Mouse (Mus musculus) heart, postnatal 14 days (tissue): ENCODE measurements around the gene 1700025G04Rik. TPM values are rescaled to one million over a fixed set of nuclear protein-coding genes. Genes with fewer than 3 reads are reported as not detected.

Experiments
- DNase-seq, 2 experiments: peaks; one replicate each; pipeline ENCODE4 v3.0.0; 2021 to 2022
- intact Hi-C: fragments of 180-260 bp; cut with DNase I; formaldehyde crosslinking; loops from one replicate; pipeline ENCODE4 v1.15.1; 2025
- total RNA-seq, 2 experiments: library from RNA; stranded (reverse); gene quantifications; 2 replicates each; pipeline ENCODE4 v1.2.3; 2021

Gene 1700025G04Rik
- total RNA-seq, 2 experiments from 2014 or later: 41.5 to 44.4 TPM

GRCm38 (mm10) chr1:152080244-152080643 is 9.7 kb downstream of the 1700025G04Rik start:
- DNase-seq: no peak
- intact Hi-C loops: no loop called here

GRCm38 (mm10) chr1:152077171-152077715 is 12.7 kb downstream of the 1700025G04Rik start:
- intact Hi-C loops: no loop called here
- DNase-seq: no peak

GRCm38 (mm10) chr1:152076222-152076845 is 13.6 kb downstream of the 1700025G04Rik start:
- intact Hi-C loops: no loop called here
- no peak for DNase-seq

- DNase-seq: no peak
- intact Hi-C loops: no loop called here
These were observed 14.2 kb downstream of the 1700025G04Rik start for GRCm38 (mm10) chr1:152075725-152076124.

GRCm38 (mm10) chr1:152070441-152070840 is 19.5 kb downstream of the 1700025G04Rik start:
- intact Hi-C loops: no loop called here
- no peak for DNase-seq

- intact Hi-C loops: no loop called here
- no peak for DNase-seq
These were observed 20.2 kb downstream of the 1700025G04Rik start for GRCm38 (mm10) chr1:152069745-152070144.

- intact Hi-C loops: no loop called here
- no peak for DNase-seq
These were observed 22.0 kb downstream of the 1700025G04Rik start for GRCm38 (mm10) chr1:152067919-152068318.

DNA sequence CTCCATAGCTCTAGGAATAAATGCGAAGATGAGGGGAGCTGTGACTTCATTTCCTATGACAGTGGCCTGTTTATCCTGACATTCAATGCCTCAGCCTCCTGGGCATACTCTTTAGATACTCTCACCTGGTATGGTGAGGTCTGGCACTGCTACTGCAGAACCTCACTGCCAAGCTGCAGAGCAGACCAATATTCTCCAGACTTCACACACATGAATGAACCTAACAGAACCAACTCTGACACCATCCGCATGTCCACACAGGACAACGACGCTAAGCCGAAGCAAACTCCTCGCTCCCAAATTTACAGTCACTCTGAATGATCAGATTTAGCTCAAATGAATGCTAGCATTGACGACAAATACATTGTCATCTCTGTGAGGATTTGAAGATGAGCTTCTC is 24.4 kb downstream of the 1700025G04Rik start:
- no peak for DNase-seq
- intact Hi-C loops: no loop called here

DNA sequence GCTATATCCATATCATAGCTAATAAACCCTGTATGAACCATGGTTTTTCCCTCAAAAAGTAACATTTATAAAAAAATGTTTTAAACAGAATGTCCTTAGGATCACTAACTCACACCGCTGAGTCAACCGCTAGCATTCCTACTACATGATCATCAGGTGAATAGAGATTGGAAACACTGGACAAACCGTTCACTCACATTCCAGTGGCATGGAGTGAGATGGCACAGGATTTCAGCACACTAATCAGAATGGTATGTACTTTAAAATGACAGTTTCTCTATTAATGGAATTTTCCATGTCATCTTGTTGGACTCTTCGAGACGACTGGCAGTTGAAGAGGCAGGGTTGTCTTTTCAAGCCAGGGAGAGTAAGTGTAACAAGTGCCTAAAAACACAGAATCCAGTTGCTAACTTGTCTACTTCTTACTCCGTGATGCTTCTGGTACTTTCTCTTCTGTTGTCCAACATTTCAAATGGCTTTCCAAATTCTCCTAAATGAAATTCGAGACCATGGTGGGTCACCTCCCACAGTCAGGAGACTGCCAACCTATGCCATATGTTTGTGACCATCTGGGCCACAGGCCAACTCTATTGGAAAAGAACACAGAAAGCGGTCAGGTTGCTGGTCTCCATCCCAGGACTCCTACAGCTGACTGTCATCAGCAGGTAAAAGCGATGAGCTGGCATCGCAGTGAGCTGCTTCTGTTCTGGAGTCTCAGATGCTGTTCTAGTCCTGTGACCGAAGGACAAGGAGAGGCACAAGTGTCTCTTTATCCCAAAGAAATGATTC is 26.4 kb downstream of the 1700025G04Rik start:
- intact Hi-C loops: no loop called here
- DNase-seq: no peak

- intact Hi-C loops: no loop called here
- no peak for DNase-seq
These were observed 28.2 kb downstream of the 1700025G04Rik start for GRCm38 (mm10) chr1:152061745-152062144.

DNA sequence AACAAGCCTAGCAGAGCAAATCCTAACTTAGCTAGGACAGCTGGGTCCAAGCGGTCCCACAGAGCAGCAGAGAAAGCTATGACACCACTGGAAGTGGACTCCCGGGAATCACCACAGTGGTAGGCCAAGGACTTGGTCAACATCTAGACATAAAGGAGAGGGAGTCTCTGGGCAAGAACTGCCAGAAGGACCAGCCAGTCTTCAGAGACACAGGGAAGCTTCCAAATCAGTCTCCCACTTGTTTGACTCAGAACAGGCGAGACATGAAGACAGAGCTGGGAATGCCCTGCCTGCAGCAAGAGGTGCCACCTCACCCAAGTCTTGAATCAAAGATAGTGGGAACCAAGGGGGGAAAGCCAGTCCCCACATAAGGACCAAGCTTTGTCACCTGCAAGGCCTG is 29.7 kb downstream of the 1700025G04Rik start:
- intact Hi-C loops: no loop called here
- no peak for DNase-seq

- DNase-seq: no peak
- intact Hi-C loops: no loop called here
These were observed 31.1 kb downstream of the 1700025G04Rik start for GRCm38 (mm10) chr1:152058776-152059175.

DNA sequence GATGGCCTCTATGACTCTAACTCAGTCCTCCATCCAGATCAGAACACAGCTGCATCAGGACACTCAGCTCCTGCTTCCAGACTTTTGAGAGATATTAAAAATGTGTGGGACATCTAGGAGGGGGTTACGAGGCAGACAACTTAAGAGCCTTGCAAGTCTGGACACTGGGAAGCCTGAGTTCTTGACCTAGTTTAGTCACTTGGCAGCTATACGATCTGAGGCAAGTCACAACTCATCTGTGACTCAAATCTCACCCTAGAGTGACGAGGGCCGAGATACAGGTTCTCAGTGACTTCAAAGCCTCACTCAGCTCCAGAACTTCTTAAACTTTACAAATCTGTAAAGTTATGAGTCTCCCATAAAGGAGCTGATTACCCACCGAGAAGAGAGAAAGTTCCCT is 36.8 kb downstream of the 1700025G04Rik start:
- intact Hi-C loops: no loop called here
- no peak for DNase-seq

- peak in 1 of 2 experiments; percentile 19 for DNase-seq
- intact Hi-C loops: no loop called here
These were observed 38.1 kb downstream of the 1700025G04Rik start for GRCm38 (mm10) chr1:152051858-152052257.

DNA sequence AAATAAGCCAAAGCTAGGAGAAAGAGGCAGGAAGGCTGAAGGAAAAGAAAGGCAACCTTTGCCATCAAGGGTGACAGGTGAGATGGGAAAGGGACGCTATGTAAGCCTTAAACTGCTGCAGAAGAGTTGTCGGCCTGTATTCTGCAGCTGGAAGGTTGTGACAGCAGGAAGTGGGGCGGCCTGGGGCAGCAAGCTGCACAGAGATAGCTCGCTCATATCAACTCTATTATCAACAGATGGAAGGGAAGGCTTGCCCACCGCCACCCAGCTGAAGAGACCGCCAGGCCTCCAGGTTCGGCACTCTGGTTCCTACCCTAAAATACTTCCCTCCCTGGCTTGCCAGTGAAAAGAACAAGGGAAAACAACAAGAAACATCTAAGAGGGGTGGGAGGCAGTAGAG is 39.9 kb downstream of the 1700025G04Rik start:
- intact Hi-C loops: no loop called here
- no peak for DNase-seq

GRCm38 (mm10) chr1:152048291-152048690 is 41.6 kb downstream of the 1700025G04Rik start:
- intact Hi-C loops: no loop called here

GRCm38 (mm10) chr1:152047416-152047815 is 42.5 kb downstream of the 1700025G04Rik start:
- intact Hi-C loops: no loop called here

More at GRCm38 (mm10) chr1:152048291-152048690, 41.6 kb downstream of the 1700025G04Rik start:
- DNase-seq: no peak

DNA sequence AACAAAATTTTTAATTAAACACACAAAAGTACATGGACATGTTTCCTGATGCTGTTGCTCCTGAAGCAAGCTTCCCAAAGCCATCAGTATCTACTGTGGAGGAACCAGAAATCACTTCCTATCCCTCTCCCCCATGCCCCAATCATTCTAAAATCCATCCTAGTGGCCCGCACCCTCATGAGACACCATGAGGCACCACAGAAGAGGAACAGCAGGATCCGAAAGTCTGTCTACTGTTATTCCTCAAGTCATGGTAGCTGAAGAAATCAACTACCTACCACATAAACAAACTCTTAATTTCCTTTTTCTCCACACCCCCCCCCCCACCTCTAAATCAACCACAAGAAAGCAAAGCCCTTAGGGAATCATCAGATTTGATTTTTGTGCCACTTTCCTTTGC is 46.5 kb downstream of the 1700025G04Rik start:
- DNase-seq: no peak
- intact Hi-C loops: no loop called here

More at GRCm38 (mm10) chr1:152047416-152047815, 42.5 kb downstream of the 1700025G04Rik start:
- no peak for DNase-seq

DNA sequence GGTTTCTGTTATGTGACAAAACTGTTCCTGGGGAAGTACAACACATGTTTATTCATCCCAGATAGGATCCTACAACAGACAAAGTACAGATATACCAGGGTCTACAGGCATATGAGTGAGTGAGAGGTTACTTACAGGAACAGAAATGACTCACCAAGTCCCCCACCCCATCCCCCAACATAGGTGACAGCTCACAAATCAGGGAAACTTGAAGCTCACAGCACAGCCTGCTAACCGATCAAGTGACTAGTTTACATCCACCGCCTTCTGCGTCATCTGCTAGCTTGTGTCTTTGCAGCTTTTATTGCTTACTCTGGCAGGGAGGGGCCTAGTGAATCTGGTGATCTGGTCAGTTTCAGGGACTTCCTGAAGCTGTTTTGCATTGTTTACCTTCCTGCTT is 47.5 kb downstream of the 1700025G04Rik start:
- intact Hi-C loops: no loop called here
- DNase-seq: no peak

- DNase-seq: no peak
- intact Hi-C loops: no loop called here
These were observed 48.9 kb downstream of the 1700025G04Rik start for GRCm38 (mm10) chr1:152041005-152041404.

- intact Hi-C loops: no loop called here
- DNase-seq: no peak
These were observed 49.9 kb downstream of the 1700025G04Rik start for GRCm38 (mm10) chr1:152040053-152040452.

GRCm38 (mm10) chr1:152039588-152039987 is 50.3 kb downstream of the 1700025G04Rik start:
- no peak for DNase-seq
- intact Hi-C loops: no loop called here
